Mouse (Mus musculus): ENCODE data around the gene Atpaf1.
A peak's percentile ranks its signal among the peaks of the same experiment; 100 is the strongest.

Atpaf1 gene

GRCm38 (mm10) chr4:115848990-115849677, 64.5 kb downstream of the Atpaf1 start:
- DNase-seq (ENCODE audit: low spot score) = no peak

GRCm38 (mm10) chr4:115850111-115850510, 65.5 kb downstream of the Atpaf1 start:
- no peak for DNase-seq (ENCODE audit: low spot score)

DNA sequence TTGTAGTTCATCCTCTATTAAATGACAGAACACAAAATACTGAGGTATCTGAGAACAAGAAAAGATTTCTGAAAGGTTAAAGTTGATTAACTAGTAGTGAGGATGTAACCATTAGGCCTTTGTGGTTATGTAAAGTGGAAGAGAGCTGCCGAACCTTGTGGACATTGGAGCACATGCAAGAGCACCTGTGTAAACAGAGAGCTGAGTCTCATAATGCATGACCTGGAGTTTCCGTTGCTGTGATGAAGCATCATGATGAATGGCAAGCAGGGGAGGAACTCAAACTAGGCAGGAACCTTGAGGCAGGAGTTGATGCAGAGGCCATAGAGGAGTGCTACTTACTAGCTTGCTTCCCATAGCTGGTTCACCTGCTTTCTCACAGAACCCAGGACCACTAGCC, 66.0 kb downstream of the Atpaf1 start:
- DNase-seq (ENCODE audit: low spot score) = peak; percentile 22

DNA sequence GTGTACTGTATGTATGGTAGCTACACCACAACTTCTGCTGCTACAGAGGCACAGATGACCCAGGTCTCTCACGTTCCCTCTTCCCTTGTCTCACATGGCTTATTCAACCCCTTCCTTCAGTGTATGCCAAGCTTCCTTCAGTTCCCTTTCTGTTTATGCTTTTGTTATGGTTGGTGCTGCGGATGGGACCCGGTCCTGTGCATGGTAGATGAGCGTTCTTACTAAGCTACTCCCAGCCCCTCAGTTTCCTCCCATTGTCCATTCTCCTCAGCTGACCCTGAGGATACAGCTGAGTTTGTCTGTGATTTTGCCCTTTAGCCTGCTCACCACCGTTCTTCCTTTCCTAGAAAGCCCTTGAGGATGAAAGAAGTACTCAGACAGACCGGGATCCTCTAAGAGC, 67.0 kb downstream of the Atpaf1 start:
- DNase-seq (ENCODE audit: low spot score) = no peak

- no peak for DNase-seq (ENCODE audit: low spot score)
These were observed 70.5 kb downstream of the Atpaf1 start for GRCm38 (mm10) chr4:115855100-115855499.

DNA sequence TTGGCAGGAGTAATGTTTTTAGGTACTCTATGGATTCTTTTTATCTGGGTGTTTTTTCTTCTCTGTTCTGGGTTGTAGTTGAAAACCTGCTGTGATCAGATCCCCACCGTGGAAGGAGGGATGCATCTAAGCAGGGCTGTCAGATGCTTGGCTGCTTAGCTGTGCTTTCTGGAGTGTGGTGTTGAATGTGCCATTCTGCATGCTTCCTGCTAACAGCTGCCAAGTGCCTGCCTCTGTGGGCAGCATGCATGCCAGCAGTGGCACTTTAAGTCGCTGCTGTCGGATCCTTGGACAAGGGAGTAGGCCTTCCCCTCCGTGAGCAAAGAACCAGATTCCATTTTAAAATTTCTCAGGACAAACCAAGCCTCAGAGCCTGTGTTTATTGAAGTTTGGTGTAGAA, 71.0 kb downstream of the Atpaf1 start:
- no peak for DNase-seq (ENCODE audit: low spot score)

GRCm38 (mm10) chr4:115856282-115856681, 71.7 kb downstream of the Atpaf1 start:
- DNase-seq (ENCODE audit: low spot score) = no peak

DNA sequence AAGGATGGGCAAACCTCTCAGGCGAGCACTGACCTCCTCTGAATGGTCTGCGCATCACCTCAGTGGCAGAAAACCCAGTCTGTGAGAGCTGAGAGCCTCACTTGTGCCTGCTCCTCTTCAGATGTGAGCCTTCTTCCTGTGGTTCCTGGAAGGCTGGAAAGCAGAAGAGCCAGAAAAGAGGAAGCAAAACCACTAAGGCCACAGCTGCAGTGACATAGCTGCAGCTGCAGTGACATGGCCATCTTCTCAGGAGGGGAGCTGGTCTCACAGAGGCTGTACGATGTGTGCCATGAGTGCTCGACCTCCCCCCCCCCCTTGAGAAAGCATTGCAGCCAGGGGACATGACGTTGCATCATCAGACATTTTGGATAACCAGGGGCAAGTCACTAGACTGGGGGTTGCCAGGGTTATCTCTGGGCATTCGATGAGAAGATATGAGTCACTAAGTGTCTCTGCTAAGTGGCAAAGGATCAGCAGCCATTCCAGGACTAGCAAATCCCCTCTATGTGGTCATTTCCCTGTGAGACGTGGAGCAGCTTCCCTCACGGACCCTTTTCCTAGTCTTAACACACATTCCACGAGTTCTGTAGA, 72.8 kb downstream of the Atpaf1 start:
- DNase-seq (ENCODE audit: low spot score) = no peak

- DNase-seq (ENCODE audit: low spot score) = no peak
These were observed 78.7 kb downstream of the Atpaf1 start for GRCm38 (mm10) chr4:115863352-115863751.

- peak; percentile 65 for DNase-seq (ENCODE audit: low spot score)
These were observed 79.3 kb downstream of the Atpaf1 start for GRCm38 (mm10) chr4:115863880-115864279.

Measured in embryo, embryonic 10 days (tissue).